Mouse (Mus musculus) stomach, adult 2 months (tissue): ENCODE measurements around the gene Sart1. TPM values are rescaled to one million over a fixed set of nuclear protein-coding genes. Genes with fewer than 3 reads are reported as not detected.

ENCODE experiments used
- polyA plus RNA-seq: library from polyadenylated mRNA; depleted of rRNA; stranded (reverse); fragments of >200 nt; gene quantifications from 2 replicates; pipeline ENCODE4 v1.2.3, GENCODE M21; 2012; rRNA removed

The Sart1 gene
- polyA plus RNA-seq: 3.3 and 5.9 TPM in 2 replicates

DNA sequence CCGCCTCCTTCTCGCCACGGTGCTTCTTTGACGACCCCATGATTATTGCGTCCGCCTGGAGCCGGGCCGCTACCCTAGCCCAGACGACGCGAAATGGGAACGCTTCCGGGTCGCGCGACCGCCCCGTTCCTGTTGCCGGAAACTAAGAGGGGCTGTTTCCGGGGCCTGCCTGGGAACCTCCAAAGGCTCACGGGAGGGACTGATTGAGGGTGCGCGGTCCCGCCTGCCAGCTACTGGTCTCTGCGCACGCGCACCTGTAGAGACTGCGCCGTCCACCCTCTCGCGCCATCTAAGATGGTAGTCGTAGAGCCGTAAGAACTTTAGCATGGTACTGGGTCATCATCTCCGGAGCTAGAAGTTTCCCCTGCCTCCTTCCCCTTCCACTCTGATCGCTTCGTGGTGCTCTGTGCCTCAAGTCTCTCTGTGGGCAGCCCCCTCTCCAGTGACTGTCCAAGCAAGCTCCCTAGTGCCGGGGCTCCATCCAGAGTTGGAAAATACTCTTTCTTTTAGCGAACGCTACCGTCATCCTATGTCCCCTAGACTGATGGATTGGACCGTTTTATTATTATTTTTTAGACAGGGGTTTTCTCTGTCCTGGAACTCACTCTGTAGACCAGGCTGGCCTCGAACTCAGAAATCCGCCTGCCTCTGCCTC lies at the start of gene Sart1:
Sart1 (minus strand) TSS at position 116 of the 655 bp plus-strand sequence.

DNA sequence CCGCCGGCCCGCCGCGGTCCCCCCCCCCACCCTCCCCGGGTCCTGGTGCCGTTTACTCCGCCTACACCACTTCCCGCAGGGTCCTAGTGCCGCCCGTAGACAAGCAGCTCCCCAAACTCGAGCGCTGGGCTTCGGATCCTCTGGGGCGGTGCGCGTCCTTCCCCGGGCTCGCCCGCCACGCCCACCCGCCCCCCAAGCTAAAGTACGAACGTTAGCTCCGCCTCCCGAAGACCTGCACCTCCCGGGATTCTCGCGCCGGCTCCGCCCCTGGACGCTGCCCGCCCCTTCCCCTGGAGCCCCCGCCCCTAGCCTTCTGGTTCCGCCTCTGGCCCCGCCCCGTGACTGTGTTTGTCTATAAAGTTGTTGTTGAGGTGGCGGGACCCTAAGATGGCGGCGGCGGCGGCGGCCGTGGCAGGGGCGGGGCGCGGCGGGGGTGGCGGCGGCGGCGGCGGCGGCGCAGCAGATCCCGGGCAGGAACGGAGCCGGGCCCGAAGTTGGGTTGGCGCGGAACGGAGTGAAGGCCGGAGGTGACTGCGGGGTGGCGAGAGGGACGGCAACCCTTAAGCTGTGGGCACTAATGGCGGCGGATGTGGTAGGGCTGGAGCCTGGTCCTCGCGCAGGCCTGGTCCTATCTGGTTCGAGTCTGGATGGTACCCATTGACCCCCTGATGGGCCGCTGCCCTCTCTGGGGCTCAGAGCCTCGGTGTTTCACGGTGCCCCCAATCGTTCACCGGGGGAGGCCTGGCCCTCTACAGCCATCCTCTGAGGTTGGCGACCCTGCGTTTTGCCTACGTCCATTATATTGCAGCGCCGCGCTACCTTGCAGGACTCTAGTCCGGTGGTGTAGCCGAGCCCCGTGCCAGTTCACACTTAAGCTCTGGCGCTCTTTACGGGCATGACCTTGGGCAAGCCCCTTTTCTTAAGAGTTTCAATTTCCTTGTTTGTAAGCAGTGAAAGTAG lies 36.6 kb upstream of the Sart1 start, which contains the start of the genes Drap1 and AI837181:
Drap1 (minus strand) TSS at position 198 of the 960 bp plus-strand sequence.
AI837181 (plus strand) TSS at position 363 of the 960 bp plus-strand sequence.

DNA sequence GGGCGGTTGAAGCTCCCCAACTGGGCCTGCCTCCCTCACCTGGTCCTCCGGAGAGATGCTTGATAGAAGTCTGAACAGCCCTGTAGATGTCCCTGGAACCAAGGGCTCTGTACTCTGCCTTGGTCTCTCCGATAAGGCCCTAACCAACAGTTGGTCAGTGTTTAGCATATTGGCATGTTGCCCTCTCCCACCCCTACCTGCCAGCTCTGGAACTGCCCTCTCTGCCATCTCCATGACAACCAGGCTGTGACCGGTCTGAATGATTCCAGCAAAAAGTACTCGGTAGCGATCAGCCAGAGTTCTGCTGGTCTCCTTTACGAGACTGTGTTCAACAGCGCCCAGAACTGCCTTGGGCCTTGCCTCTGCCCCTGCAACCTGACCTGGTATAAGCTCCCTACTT lies 13.8 kb upstream of the Sart1 start, which contains the start of gene Tsga10ip:
Tsga10ip (minus strand) TSS at position 234 of the 400 bp plus-strand sequence.

DNA sequence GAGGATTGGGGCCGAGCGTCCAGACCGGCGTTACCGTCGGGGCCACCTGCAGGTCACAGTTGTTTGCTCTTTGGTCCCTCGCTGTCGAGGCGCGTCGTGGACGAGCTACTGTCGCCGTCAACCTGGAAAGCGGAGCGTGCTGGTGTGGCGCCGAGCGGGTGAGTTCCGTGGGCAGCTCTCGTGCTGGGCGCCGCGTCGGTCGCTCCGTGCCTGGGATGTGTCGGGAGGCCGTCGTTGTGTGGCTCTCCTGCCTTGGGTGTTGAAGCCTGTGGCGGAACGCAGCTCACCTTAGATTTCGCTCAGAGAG lies 21.5 kb downstream of the Sart1 start, which contains the start of gene Banf1:
Banf1 (minus strand) TSS at position 116 of the 307 bp plus-strand sequence.

DNA sequence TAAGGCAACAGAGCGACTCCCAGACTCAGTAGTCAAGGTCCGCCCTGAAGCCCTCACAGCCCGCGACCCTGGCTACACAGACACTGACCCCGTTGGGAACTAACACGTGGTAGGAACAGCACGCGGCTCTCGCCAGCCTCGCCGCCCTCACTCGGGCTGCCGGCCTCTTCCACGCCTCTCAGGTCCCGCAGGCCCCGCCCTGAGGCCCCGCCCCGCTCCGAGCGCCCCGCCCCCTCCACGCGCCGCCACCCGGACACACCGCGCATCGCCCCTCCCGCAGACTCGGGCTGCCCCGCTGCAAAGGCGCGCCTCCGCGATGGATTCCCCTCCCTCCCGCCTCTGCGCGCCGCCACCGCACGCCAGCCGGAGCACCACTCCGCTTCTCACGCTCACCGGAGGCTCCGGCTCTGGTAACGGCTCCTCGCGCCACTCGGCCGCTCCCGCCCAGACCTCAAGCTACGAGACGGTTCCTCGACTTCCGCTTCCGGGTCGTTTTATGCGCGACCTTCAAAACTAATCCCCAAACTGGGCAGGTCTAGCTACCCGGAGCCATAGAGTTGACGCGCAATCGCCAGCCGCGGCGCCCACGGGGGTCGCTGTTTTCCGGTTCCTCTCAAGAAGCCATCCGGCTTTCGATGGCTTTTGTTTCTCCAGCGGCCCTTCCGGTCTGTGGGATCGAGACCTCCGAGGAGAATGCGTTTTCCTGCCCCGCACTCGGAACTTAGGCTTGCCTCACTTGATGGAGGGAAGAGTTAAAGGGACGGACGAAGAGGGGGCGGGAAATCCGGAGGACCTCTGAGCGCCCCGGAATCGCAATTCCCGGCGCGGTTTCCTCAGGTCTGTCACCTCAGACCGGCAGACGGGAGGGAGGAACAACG lies 22.1 kb downstream of the Sart1 start, which contains the start of gene Eif1ad:
Eif1ad (plus strand) TSS at position 567 of the 878 bp plus-strand sequence.

DNA sequence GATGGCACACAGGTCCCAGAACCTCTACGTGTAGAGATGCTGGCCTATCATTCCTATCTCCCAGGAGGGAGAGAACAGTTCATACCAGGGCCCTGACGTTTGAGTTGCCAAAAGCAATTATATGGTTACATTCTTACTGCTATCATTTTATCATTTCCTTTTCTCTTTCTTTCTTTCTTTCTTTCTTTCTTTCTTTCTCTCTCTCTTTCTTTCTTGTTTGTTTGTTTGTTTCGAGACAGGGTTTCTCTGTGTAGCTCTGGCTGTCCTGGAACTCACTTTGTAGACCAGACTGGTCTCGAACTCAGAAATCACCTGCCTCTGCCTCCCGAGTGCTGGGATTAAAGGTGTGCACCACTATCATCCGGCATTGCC lies 39.0 kb downstream of the Sart1 start, which contains the start of gene Cst6:
Cst6 (minus strand) TSS at position 73 of the 372 bp plus-strand sequence.

DNA sequence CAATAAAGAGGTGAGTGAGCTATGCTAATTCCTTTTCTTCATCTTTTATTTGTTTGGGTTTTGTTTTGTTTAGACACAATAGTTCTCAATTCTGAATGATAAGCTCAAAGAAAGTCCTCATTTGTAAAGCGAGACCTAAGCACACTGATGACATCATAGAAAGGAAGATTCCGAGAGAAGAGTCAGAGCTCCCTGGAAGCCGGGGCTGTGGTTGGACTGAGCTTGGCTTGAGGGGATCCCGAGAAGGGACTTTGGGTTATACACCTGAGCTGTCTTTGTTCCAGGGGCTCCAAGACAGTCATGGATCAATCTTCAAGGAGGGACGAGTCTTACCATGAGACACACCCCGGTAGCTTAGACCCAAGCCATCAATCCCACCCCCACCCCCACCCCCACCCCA lies 53.1 kb downstream of the Sart1 start, which contains the start of gene Catsper1:
Catsper1 (plus strand) TSS at position 301 of the 400 bp plus-strand sequence.

Other genes with a start within 250 kb of the Sart1 start
- gene Pacs1, start 115.6 kb downstream of the Sart1 start, polyA plus RNA-seq: 8.3 and 8.5 TPM in 2 replicates
- 56.0 and 68.1 TPM in 2 replicates for gene Sf3b2, start 93.2 kb downstream of the Sart1 start, polyA plus RNA-seq
- gene Gal3st3, start 90.4 kb downstream of the Sart1 start, polyA plus RNA-seq: 0.16 and 0.17 TPM in 2 replicates
- not detected in 2 replicates for gene Catsper1, start 53.0 kb downstream of the Sart1 start, polyA plus RNA-seq
- 375 and 786 TPM in 2 replicates for gene Cst6, start 39.1 kb downstream of the Sart1 start, polyA plus RNA-seq
- gene Eif1ad, start 22.0 kb downstream of the Sart1 start, polyA plus RNA-seq: 12.8 and 13.9 TPM in 2 replicates
- 79.4 and 85.3 TPM in 2 replicates for gene Banf1, start 21.5 kb downstream of the Sart1 start, polyA plus RNA-seq
- 0.38 TPM in 1 of 2 replicates, not detected in the other for gene Tsga10ip, start 13.8 kb upstream of the Sart1 start, polyA plus RNA-seq
- gene Drap1, start 36.3 kb upstream of the Sart1 start, polyA plus RNA-seq: 65.5 and 68.9 TPM in 2 replicates
- 39.1 and 49.8 TPM in 2 replicates for gene AI837181, start 36.4 kb upstream of the Sart1 start, polyA plus RNA-seq
- 3.9 and 5.8 TPM in 2 replicates for gene Fosl1, start 58.8 kb upstream of the Sart1 start, polyA plus RNA-seq
- 4.7 and 7.0 TPM in 2 replicates for gene Ccdc85b, start 69.2 kb upstream of the Sart1 start, polyA plus RNA-seq
- gene Fibp, start 71.9 kb upstream of the Sart1 start, polyA plus RNA-seq: 58.0 and 59.2 TPM in 2 replicates
- gene Ctsw, start 79.8 kb upstream of the Sart1 start, polyA plus RNA-seq: 0.39 and 0.48 TPM in 2 replicates
- gene Efemp2, start 85.3 kb upstream of the Sart1 start, polyA plus RNA-seq: 42.2 and 56.1 TPM in 2 replicates
- 23.4 and 28.0 TPM in 2 replicates for gene Mus81, start 99.7 kb upstream of the Sart1 start, polyA plus RNA-seq
- gene Cfl1, start 101.8 kb upstream of the Sart1 start, polyA plus RNA-seq: 163 and 181 TPM in 2 replicates
- 0.14 TPM in 1 of 2 replicates, not detected in the other for gene 1700020D05Rik, start 115.1 kb upstream of the Sart1 start, polyA plus RNA-seq
- 1.4 and 3.3 TPM in 2 replicates for gene Snx32, start 121.8 kb upstream of the Sart1 start, polyA plus RNA-seq
- gene Ovol1, start 171.9 kb upstream of the Sart1 start, polyA plus RNA-seq: 15.5 and 19.7 TPM in 2 replicates
- 7.9 and 8.8 TPM in 2 replicates for gene Ap5b1, start 179.3 kb upstream of the Sart1 start, polyA plus RNA-seq
- gene Rnaseh2c, start 213.2 kb upstream of the Sart1 start, polyA plus RNA-seq: 33.0 and 50.2 TPM in 2 replicates
- gene Kat5, start 221.5 kb upstream of the Sart1 start, polyA plus RNA-seq: 16.5 and 19.2 TPM in 2 replicates
- gene Rela, start 248.8 kb upstream of the Sart1 start, polyA plus RNA-seq: 51.2 and 52.1 TPM in 2 replicates